Mouse (Mus musculus) heart, postnatal 0 days (tissue): ENCODE data around the gene Smim22.

Experiments
- CTCF ChIP-seq: IDR thresholded peaks from 2 replicates; pipeline ENCODE4 v1.5.1; 2016; ENCODE audit warnings: antibody characterized with exemption, control low read depth, low read depth
- EP300 ChIP-seq: IDR thresholded peaks from 2 replicates; pipeline ENCODE4 v1.6.1; 2016; ENCODE audit warnings: antibody characterized with exemption, low read depth

DNA sequence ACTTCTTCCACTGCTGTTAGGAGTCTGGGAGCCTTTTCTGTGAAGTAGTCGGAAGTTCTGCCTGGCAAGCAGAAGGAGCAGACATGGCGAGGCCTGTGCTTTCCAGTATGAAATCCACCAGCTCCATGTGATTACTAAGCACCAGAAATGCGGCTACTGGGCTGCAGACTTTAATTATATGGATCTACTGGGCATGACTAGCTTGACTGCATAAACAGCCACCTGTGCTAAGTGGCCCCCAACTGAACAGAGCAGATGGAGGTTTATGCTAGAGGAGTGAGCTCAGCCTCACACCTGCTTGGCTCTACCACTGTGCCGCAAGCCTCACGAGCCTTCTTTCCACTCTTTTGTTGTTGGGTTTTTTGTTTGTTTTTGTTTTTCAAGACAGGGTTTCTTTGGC is 32.6 kb upstream of the Smim22 start:
- TF ChIP-seq CTCF (no peak), EP300 (no peak)
